Mouse (Mus musculus): ENCODE results near the gene Soat2. TPM values are rescaled to one million over a fixed set of nuclear protein-coding genes. Genes with fewer than 3 reads are reported as not detected.

Gene Soat2
- total RNA-seq, 2 experiments from 2014 or later, result 0.23 TPM; not detected in 1

DNA sequence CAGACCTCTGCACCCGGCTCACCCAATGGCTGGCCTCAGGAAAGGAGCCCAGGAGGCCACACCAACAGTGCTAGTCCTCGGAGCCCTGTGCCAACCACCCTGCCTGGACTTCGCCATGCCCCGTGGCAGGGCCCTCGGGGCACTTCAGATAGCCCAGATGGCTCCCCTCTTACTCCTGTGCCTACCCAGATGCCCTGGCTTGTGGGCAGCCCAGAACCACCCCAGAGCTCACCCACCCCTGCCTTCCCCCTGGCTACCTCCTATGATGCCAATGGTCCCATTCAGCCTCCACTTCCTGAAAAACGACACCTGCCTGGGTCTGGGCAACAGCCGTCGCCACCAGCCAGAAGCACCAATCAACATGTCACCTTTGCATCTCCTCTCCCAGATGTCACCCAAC is 37.5 kb upstream of the Soat2 start:
- intact Hi-C loops (cut with DNase I), result no loop called here

GRCm38 (mm10) chr15:102113674-102114073 is 36.7 kb upstream of the Soat2 start:
- no peak for DNase-seq (ENCODE audit: low spot score in 2 of 2)
- intact Hi-C loops (cut with DNase I), result no loop called here

More for the DNA sequence above, 37.5 kb upstream of the Soat2 start:
- no peak for DNase-seq (ENCODE audit: low spot score in 2 of 2)

- no peak for DNase-seq (ENCODE audit: low spot score in 2 of 2)
- intact Hi-C loops (cut with DNase I), result no loop called here
Observed at GRCm38 (mm10) chr15:102114651-102115260, 35.6 kb upstream of the Soat2 start.

GRCm38 (mm10) chr15:102115731-102116231 is 34.5 kb upstream of the Soat2 start:
- intact Hi-C loops (cut with DNase I), result loop anchor here (2.0 kb wide), 1 partner anchor 31 kb away; no protein-coding TSS in a partner anchor
- no peak for DNase-seq (ENCODE audit: low spot score in 2 of 2)

DNA sequence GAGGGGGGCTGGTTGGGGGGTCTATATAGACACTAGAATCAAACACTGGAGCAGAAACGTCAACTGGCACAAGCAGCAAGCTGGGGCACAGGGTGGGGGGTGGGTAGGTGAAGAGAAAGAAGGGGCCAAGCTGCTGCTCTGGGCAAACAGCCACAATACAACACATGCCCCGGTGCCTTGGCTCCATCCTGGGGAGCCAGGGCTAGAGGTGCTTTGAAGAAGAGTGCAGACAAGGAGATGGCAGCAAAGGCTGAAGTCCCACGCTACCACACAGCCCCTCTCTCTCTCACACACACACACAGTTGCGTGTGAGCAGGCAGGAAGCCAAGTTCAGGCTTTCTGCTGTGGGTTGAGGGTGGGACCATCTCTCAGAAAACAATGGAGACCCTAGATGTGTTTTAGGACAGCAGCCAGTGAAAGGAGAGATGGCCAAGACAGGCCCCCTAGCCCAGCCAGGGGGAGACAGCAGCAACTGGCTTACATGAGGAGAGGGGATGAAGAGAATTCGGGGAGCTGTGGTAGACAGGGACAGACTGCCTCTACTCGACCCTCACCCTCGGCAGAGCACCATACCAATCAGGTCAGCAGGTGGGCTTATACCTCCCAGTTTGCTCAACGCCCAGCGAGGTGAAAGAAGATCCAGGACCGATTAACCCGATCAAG is 33.4 kb upstream of the Soat2 start:
- no peak for DNase-seq (ENCODE audit: low spot score in 2 of 2)

DNA sequence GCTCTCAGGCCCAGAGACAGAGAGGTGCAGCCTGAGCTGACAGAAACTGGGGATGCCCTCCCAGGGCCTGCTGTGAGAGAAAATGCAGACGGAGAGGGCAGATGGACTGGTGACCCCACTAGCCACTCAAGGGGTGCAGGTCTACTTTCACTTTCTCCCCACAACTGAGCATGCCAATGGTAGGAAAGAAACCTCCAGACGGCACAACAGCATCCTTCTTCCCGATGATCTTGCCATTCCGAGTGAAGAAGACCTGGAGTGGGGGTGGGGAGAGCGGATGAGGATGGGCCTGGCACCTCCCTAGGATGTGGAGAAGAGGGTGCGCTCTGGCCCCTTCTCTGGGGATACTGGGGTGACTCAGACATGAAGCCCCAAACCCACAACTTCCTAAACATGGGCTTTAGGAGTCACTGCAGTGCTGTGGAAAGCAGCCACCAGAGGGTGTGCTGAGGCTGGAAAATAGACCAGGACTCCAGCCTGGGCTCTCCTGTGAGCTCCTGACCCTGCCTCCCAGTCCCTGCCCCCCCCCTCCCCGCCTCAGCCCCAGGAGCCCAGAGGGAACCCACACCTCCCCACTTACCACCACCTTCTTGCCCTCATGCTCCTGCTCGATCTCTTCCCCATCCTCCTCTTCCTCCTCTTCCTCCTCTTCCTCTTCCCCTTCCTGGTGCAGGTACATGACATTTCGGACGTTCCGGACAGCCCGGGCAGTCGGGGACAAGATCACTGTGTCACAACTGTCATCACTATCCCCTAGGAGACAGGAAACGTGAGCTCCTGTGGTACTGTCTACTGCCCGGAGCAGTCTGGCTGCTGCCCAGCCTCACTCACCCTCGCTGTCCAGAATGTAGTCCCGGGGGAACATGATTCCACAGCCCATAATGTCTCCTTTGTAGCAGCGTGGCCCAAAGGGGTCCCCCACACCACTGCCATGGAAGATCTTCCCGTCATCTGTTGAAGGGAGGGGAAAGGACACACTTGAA is 32.6 kb upstream of the Soat2 start:
- intact Hi-C loops (cut with DNase I), result loop anchor here (2.0 kb wide), 1 partner anchor 29 kb away; no protein-coding TSS in a partner anchor
- DNase-seq (ENCODE audit: low spot score in 2 of 2), result no peak

More for the DNA sequence above, 33.4 kb upstream of the Soat2 start:
- intact Hi-C loops (cut with DNase I), result loop anchor here (2.0 kb wide), 1 partner anchor 30 kb away; no protein-coding TSS in a partner anchor

GRCm38 (mm10) chr15:102118591-102118990 is 31.7 kb upstream of the Soat2 start:
- intact Hi-C loops (cut with DNase I), result no loop called here
- DNase-seq (ENCODE audit: low spot score in 2 of 2), result no peak

- intact Hi-C loops (cut with DNase I), result no loop called here
- no peak for DNase-seq (ENCODE audit: low spot score in 2 of 2)
Observed at GRCm38 (mm10) chr15:102119121-102119830, 31.1 kb upstream of the Soat2 start.

- intact Hi-C loops (cut with DNase I), result no loop called here
- DNase-seq (ENCODE audit: low spot score in 2 of 2), result no peak
Observed at GRCm38 (mm10) chr15:102119831-102120170, 30.5 kb upstream of the Soat2 start.

GRCm38 (mm10) chr15:102120530-102120929 is 29.8 kb upstream of the Soat2 start:
- intact Hi-C loops (cut with DNase I), result no loop called here
- no peak for DNase-seq (ENCODE audit: low spot score in 2 of 2)

DNA sequence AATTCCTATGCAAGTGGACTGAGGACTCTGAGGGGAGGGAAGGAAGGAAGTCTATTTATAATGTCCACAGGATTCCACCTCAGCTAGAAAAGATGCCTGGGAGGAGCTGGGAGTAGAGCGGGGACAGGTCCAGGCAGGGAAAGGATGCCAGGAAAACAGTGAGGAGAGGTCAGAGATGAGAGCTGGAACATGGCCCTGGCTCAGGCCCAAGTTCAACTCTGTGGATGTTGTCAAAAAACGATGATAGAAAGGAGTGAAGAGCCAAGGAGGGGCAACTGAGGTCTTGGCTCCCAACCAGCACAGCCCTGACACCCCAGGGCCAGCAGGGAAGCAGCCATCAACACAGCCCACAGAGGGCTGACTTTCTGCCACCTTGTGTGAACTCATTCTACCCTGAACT is 24.0 kb upstream of the Soat2 start:
- DNase-seq (ENCODE audit: low spot score in 2 of 2), result no peak
- intact Hi-C loops (cut with DNase I), result no loop called here

GRCm38 (mm10) chr15:102133314-102133713 is 17.0 kb upstream of the Soat2 start:
- DNase-seq (ENCODE audit: low spot score in 2 of 2), result no peak
- intact Hi-C loops (cut with DNase I), result no loop called here

- no peak for DNase-seq (ENCODE audit: low spot score in 2 of 2)
- intact Hi-C loops (cut with DNase I), result no loop called here
Observed at GRCm38 (mm10) chr15:102134709-102135108, 15.6 kb upstream of the Soat2 start.

GRCm38 (mm10) chr15:102135522-102136128 is 14.7 kb upstream of the Soat2 start:
- intact Hi-C loops (cut with DNase I), result no loop called here
- DNase-seq (ENCODE audit: low spot score in 2 of 2), result peak; percentile 32 to 37

GRCm38 (mm10) chr15:102136129-102136758 is 14.1 kb upstream of the Soat2 start, which contains the start of gene Spryd3:
Gene Spryd3 (minus strand): TSS chr15:102136234.
- intact Hi-C loops (cut with DNase I), result no loop called here

DNA sequence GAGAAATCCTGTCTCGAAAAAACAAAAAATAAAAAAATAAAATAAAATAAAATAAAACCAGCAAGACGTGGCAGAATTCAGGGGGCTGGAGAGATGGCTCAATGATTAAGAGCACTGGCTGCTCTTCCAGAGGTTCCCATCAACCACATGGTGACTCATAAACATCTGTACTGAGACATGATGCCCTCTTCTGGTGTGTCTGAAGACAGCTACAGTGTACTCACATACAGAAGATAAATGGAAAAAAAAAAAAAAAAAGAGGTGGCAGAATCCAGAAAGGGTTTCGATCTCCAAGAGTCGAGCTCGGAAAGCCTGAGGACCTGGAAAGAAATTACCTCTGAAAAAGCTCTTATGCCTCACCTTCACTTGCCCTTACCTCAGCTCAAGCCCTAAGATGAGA is 9.2 kb upstream of the Soat2 start:
- intact Hi-C loops (cut with DNase I), result no loop called here
- DNase-seq (ENCODE audit: low spot score in 2 of 2), result no peak

More at GRCm38 (mm10) chr15:102136129-102136758, 14.1 kb upstream of the Soat2 start, which contains the start of gene Spryd3:
- DNase-seq (ENCODE audit: low spot score in 2 of 2), result peak; percentile 99

GRCm38 (mm10) chr15:102142914-102143912 is 7.1 kb upstream of the Soat2 start:
- intact Hi-C loops (cut with DNase I), result no loop called here
- peak; percentile 46 to 48 for DNase-seq (ENCODE audit: low spot score in 2 of 2)

Data from left cerebral cortex, postnatal 36 days (tissue).